Mouse (Mus musculus) lung, postnatal 0 days (tissue): ENCODE measurements at regions not wholly inside any gene's neighbourhood (a gene's known extent, or its start where the extent isn't known, plus 50 kb on each side); places are given as distances from the start of the nearest gene placed in this dataset.

ENCODE experiments used
- ATAC-seq: fragments of 200-750 bp; cut with Nextera tagmentation; 2 replicates; pipeline ENCODE4 v1.8.0; 2017; ENCODE audit warnings: moderate library complexity
- DNase-seq: peaks from one replicate; pipeline ENCODE4 v3.0.0-alpha.2; 2016; ENCODE audit warnings: low spot score
- H3K27ac ChIP-seq: fragments of 300-500 bp; sonication (generic); 2 replicates; pipeline ENCODE4 v1.5.1; 2014; ENCODE audit warnings: antibody characterized with exemption, mild to moderate bottlenecking, low read length, mixed read lengths
- H3K27me3 ChIP-seq: fragments of 300-500 bp; sonication (generic); replicated peaks from 2 replicates; pipeline ENCODE4 v1.6.1; 2014; ENCODE audit warnings: low read length, mixed read lengths; ENCODE audit not compliant: insufficient read depth
- H3K36me3 ChIP-seq: fragments of 300-500 bp; sonication (generic); 2 replicates; pipeline ENCODE4 v1.6.1; 2014; ENCODE audit warnings: low read length, mixed read lengths; ENCODE audit not compliant: insufficient read depth
- H3K4me1 ChIP-seq: fragments of 300-500 bp; sonication (generic); 2 replicates; pipeline ENCODE4 v1.6.1; 2014; ENCODE audit warnings: antibody characterized with exemption, low read depth, low read length, mixed read lengths; ENCODE audit not compliant: insufficient read depth
- H3K4me2 ChIP-seq: fragments of 300-500 bp; sonication (generic); replicated peaks from 2 replicates; pipeline ENCODE4 v1.6.1; 2014; ENCODE audit warnings: low read depth, mild to moderate bottlenecking, low read length, moderate library complexity, mixed read lengths
- H3K4me3 ChIP-seq: fragments of 300-500 bp; sonication (generic); 2 replicates; pipeline ENCODE4 v1.5.1; 2014; ENCODE audit warnings: low read depth, low read length
- H3K9ac ChIP-seq: fragments of 300-500 bp; sonication (generic); replicated peaks from 2 replicates; pipeline ENCODE4 v1.6.1; 2014; ENCODE audit warnings: low read depth, mild to moderate bottlenecking
- H3K9me3 ChIP-seq: fragments of 300-500 bp; sonication (generic); 2 replicates; pipeline ENCODE4 v1.6.1; 2016; ENCODE audit warnings: low read length, mixed read lengths
- CTCF ChIP-seq: IDR thresholded peaks from 2 replicates; pipeline ENCODE4 v1.5.1; 2016; ENCODE audit warnings: antibody characterized with exemption, mild to moderate bottlenecking
- EP300 ChIP-seq: IDR thresholded peaks from 2 replicates; pipeline ENCODE4 v1.6.1; 2016; ENCODE audit warnings: antibody characterized with exemption, mild to moderate bottlenecking, control low read depth
- WGBS: fragments of 180-500 bp; shearing (Covaris S2); extraction: QIAGEN DNeasy Blood & Tissue Kit; methylation state at CpG from one replicate; pipeline ENCODE4 v1.1.7; 2014; 5-methylcytosine and 5-hydroxymethylcytosine counted together

DNA sequence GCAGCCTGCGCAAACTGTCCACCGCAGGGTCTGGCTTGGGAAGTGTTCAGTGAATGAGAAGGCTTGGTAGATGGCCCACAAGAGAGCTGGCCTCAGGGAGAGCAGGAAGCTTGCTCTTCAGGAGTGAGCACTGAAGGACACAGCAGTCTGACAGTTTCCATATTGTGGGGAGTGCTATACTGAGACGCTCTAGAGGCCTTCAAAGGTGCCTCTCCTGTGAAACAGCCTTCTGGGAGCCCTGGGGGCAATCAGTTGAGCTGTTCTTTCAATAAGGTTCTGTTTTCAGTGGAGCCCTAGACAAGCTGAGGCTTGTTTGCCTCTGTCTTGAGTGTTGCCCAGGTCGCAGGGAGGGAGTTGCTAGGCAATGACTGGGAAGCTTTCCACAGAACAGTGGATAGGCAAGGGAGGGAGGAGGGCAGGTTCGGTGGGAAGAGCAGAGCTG is 353.9 kb downstream of the Cog6 start:
- DNase-seq (peak; percentile 27), ATAC-seq (peak; percentile 50)
- no peak overlapping the region for H3K4me3 ChIP-seq
- no peak overlapping the region for H3K27ac ChIP-seq
- no peak overlapping the region for H3K9ac ChIP-seq
- H3K36me3 ChIP-seq, result no peaks in the 10 kb centered on the region
- no peaks in the 10 kb centered on the region for H3K27me3 ChIP-seq
- TF ChIP-seq CTCF (no peak), EP300 (no peak)
- 63% methylated on average over 5 of the region's 5 CpGs for WGBS
- H3K4me1 ChIP-seq, result no peaks in the 10 kb centered on the region
- H3K4me2 ChIP-seq, result no peak overlapping the region
- no peaks in the 10 kb centered on the region for H3K9me3 ChIP-seq

DNA sequence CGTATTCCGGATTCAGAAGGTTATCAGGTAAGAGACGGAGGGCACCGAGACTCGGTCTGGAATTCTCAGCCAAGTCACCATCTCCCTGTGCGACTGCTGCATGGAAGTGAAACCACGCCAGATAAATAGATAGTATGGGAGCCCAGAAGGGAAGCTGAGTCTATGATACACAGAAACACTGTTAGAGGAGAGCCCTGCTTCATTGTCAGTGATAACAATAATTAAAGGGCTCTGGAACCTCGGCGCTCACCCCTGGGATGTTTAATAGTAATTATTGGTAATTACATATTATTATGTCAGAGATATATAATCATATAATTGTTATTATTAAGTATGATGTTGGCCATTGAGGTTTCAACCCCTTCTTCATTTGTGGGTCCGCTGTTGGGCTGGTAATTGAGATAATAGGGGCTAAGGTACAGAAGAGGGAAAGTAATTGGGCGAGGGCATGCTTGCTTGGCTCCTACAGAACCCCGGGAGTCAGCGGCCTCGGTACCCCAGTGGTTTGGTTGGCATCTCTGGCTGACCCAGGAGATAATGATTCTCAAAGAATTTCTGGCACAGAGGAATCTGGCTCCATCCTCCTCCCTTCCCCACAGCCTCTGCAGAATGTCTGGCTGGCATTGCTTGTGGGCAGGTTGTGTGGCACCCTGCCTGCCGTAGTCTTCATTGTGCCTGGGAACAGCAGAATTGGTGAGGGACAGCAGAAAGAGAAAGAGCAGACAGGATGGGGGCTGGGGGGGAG is 354.7 kb downstream of the Cog6 start:
- Histone ChIP-seq H3K36me3 (no peaks in the 10 kb centered on the region), H3K4me2 (no peak overlapping the region), H3K27me3 (no peaks in the 10 kb centered on the region), H3K9me3 (no peaks in the 10 kb centered on the region), H3K27ac (no peak overlapping the region), H3K4me1 (no peaks in the 10 kb centered on the region), H3K9ac (no peak overlapping the region), H3K4me3 (no peak overlapping the region)
- no peak for DNase-seq
- no peak for ATAC-seq
- no peak for TF ChIP-seq CTCF
- WGBS, result 88% methylated on average over 15 of the region's 15 CpGs

DNA sequence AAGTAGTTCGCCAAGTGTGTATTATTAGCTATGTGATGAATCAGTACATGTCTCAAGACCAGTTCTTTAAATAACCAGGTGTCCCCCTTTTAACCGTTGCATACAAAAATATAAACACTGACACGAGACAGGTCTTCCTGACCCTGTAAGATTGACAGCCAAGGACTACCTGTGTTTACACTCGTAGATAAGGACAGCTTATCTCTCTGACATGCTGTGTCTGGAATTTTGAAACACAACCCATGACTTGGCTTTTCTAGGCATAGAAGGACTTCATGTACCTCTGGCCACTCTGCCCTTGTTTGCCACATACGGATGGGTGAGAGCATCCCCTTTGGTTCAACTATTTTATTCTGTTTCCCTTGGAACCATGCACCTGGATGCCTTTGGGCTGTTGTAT is 364.0 kb downstream of the Cog6 start:
- ATAC-seq (no peak), DNase-seq (no peak)
- WGBS, result 32% methylated on average over 5 of the region's 5 CpGs
- no peaks in the 10 kb centered on the region for H3K36me3 ChIP-seq
- no peak overlapping the region for H3K4me3 ChIP-seq
- TF ChIP-seq CTCF (no peak), EP300 (0 out of 2 replicates have a peak, but pooled peaks have one; percentile 41)
- H3K4me1 ChIP-seq, result no peaks in the 10 kb centered on the region
- no peaks in the 10 kb centered on the region for H3K9me3 ChIP-seq
- H3K9ac ChIP-seq, result no peak overlapping the region
- H3K27me3 ChIP-seq, result no peaks in the 10 kb centered on the region
- no peak overlapping the region for H3K4me2 ChIP-seq
- H3K27ac ChIP-seq, result no peak overlapping the region

DNA sequence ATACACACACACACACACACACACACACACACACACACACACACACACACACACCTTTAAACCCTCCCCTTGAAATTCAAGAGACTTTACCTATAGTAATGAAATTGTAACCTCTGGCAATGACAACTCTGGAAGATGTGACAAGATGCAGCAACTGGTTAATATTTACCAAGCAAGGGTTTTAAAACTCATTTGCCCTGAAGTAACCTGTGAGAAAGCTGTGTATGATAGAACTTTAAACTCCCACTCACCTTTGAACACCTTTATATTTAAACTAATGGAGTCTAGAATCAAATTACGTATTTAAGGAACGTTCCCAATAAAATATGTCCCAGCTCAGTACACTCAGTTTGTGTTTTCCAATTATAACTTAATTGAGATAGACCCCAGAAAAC is 364.6 kb downstream of the Cog6 start:
- no peak overlapping the region for H3K4me3 ChIP-seq
- no peaks in the 10 kb centered on the region for H3K9me3 ChIP-seq
- H3K27me3 ChIP-seq, result no peaks in the 10 kb centered on the region
- TF ChIP-seq CTCF (no peak), EP300 (no peak)
- no peaks in the 10 kb centered on the region for H3K4me1 ChIP-seq
- DNase-seq (no peak), ATAC-seq (no peak)
- no peak overlapping the region for H3K4me2 ChIP-seq
- H3K36me3 ChIP-seq, result no peaks in the 10 kb centered on the region
- 75% methylated on average over 2 of the region's 2 CpGs for WGBS
- H3K27ac ChIP-seq, result no peak overlapping the region
- H3K9ac ChIP-seq, result no peak overlapping the region

DNA sequence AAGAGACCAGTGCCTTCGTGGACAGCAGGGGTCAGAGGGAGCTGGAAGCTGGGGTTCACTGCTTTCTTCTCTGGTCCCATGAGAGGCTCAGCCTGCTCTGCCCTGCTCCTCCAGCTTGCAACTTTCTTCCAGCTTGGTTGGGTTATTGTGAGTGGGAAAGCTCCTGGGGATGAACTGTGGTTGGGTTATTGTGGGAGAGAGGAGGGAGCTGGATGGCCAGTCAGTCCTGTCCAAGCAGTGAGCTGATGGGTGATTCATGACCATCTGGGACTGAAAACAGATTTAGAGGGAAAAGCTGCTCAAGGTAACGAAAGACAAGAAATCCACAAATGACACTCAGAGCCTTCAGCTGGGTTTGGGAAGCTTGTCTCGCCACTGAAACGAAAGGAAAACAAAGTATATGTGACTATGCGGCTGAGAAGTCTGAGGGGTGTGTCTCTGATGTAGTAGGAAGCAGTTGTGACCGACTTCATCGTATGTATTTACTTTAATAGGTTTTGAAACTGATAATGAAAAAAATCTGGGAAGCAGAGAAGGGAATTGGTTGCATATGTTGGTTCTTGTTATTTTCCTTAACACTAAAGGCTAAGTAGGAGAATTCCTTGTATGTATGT is 365.1 kb downstream of the Cog6 start:
- Histone ChIP-seq H3K27ac (no peak overlapping the region), H3K4me1 (no peaks in the 10 kb centered on the region), H3K4me3 (no peak overlapping the region), H3K4me2 (no peak overlapping the region), H3K9ac (no peak overlapping the region), H3K36me3 (no peaks in the 10 kb centered on the region), H3K9me3 (no peaks in the 10 kb centered on the region), H3K27me3 (no peaks in the 10 kb centered on the region)
- DNase-seq (no peak), ATAC-seq (no peak)
- WGBS, result 49% methylated on average over 7 of the region's 7 CpGs
- TF ChIP-seq EP300, result no peak
- TF ChIP-seq CTCF, result no peak

DNA sequence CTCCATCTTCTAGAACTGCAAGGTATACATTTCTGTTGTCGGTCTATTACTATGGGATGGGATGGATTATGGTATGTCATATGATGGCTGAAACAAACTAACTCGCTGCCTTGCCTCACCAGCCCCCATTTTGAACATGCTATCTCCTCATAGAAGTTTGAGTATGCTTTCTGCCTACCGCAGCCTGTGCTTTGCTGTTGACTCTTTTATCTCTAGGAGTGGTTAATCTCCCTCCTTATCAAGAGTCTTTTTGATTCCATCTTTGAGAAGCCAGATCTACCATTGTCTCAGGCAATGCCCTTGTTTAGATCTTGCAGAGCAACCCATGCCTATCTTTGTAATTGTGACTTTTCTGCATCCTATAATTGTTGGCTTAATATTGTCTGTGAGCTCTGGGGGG is 367.0 kb downstream of the Cog6 start:
- no peaks in the 10 kb centered on the region for H3K27me3 ChIP-seq
- TF ChIP-seq CTCF (no peak), EP300 (no peak)
- H3K27ac ChIP-seq, result no peak overlapping the region
- ATAC-seq, result no peak
- 86% methylated on average over 3 of the region's 3 CpGs for WGBS
- H3K9me3 ChIP-seq, result no peaks in the 10 kb centered on the region
- H3K4me3 ChIP-seq, result no peak overlapping the region
- no peaks in the 10 kb centered on the region for H3K36me3 ChIP-seq
- no peak overlapping the region for H3K4me2 ChIP-seq
- DNase-seq, result no peak
- no peaks in the 10 kb centered on the region for H3K4me1 ChIP-seq
- H3K9ac ChIP-seq, result no peak overlapping the region
